Mouse (Mus musculus) regulatory T cell (primary cell): ENCODE measurements around the gene Pde4b.

Experiments
- in situ Hi-C: fragments of 300-600 bp; cut with MboI, MseI; formaldehyde crosslinking; loops from one replicate; pipeline ENCODE4 v1.15.1; 2025; ENCODE audit warnings: high pct_unique_total_duplicates

Pde4b gene

DNA sequence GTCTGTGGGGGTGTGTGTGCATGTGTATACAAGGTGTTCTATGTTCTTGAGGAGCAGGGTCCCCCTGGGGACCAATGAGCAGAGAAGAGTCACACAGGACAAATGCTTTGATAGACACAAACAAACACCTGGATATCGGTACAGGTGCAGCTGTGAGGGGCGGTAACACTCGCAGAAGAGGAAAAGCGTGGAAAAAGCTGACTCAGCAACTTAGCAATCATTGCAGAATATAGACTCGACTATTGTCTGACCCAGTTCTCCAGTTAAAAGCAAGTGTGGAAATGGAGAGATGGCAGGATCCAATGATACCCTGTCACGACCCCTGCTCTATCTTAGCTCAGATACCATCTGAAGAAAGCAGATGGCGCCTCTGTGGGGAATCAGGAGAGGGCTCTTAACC is 391.5 kb downstream of the Pde4b start:
- in situ Hi-C loops: no loop called here

DNA sequence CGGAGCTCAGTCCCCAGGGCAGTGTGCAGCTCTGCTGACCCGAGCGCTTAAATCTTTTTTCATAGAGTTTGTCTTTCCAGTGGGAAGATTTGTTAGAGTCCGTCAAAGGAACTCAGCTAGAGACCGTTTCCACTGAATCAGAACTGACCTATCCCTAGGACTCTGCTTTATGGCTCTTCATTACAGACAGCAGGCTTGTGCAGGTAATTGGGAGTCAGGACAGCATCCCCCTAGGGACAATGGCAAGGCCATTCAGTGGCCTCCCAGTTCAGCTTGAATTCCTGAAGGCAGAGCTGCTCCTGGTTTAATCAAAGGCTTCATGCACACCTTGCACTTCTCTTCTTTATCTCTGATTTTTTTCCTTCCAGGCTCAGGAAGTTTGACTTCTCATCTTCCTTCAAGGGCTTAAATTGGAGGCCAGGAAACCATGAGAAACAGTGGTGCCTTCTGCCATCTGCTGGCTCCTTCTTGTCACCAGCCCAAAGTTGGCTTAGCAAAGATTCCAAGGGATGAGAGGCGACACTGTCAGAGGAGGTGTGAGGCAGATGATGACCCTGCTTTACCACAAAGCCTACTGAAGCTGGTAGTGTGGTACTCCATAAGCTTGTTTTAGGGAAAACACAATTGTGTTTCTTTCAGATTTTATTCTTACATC is 393.6 kb downstream of the Pde4b start:
- in situ Hi-C loops: loop anchor here (5.0 kb wide), 1 partner anchor 254 kb away; no protein-coding TSS in a partner anchor

DNA sequence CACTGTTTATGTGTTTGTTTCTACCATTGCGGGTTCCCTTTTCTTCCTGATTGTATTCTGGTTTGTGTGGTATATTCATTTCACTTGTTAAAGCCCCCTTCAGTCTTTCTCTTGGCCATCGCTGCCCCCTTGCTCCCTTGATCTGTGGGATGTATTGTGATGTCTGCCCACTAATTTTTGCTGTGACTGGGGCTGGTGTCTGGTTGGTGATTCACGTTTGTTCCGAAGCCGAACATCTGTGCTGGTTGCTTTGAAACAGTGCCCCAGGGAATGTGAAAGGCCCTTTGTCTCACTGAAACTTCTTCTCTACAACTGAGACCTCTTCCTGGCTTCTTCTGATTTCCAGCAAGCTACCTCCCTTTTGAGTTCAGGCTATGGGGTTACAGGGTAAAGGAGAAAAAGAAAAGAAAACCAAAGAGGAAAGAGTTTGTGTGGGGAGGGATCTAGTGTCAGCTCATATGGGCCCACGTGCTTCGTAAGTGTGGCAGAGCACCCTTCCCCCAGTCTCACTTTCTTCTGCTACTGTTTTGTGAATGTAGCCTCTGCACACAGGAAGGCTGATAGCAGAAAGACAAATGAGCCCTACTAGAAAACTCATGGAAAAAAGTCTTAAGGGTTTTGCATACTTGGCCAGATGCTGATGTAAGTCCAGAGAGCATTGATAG is 396.1 kb downstream of the Pde4b start:
- in situ Hi-C loops: loop anchor here (5.0 kb wide), 1 partner anchor 256 kb away; no protein-coding TSS in a partner anchor

DNA sequence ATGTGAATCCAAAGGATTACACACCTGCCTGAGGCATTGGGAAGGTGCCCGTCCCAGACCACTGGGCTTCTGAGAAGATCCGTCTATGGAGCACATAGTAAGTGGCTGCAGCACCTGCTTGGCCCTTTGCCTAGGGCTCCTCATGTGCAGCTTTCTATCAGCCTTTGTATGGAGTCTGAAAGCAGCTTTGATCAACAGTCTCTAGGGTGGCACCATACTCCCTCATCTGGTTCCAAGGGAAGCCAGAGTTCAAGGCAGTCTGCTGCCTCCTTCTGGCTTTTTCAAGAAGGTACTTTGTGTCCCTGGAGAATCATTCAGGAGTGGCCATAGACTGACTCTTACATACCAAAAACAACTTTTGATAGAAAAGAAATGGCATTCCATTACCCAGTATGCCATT is 397.4 kb downstream of the Pde4b start:
- in situ Hi-C loops: loop anchor here (5.0 kb wide), 1 partner anchor 257 kb away; no protein-coding TSS in a partner anchor

DNA sequence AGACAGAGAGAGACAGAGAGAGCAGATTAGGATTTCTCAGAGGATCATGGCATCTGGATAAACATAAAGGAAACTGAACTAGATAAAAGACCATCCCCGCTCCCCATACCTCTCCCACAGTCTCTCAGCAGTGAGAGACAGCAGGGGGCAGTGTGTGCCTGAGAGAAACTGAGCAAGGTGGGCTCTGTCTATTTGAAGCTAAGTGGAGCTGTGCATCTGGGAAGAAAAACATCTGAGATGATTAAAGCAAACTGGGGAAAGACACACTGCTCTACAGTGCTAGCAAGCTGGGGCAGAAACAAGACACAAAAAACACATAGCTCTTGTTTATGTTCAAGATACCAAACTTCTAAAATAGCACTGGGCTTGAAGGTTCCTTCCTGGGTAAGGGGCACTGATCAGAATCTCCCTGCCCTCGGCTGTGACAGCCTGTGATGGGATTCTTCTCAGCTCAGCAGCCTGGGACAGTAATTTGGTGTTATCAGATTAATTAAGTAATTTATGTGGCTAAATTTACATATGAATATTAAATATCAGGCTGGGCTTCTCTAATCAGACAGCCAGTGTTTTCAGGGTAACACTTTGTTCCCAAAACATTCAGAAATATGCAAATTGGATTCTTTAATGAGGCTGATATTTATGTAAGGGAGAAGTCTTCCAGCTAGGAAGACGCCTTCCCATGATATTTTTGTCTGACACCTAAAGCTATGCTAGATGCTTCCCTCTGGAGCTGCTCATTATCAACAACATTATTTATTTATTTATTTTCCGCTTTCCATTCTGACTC is 399.0 kb downstream of the Pde4b start:
- in situ Hi-C loops: no loop called here

DNA sequence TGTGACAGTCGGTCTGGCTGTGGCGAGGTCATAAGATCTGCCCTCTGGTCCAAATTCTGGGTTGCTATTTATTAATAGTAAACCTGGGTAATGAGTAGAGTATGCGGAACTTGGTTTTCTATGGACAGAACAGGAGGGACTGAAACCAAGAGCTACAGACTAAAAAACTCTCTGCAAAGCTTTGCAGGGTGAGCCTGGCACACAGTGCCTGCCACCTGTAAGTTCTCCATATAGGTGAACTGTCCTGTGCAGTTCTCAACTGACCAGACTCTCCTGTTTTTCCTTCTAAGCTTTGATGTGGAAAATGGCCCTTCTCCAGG is 399.5 kb downstream of the Pde4b start:
- in situ Hi-C loops: no loop called here

DNA sequence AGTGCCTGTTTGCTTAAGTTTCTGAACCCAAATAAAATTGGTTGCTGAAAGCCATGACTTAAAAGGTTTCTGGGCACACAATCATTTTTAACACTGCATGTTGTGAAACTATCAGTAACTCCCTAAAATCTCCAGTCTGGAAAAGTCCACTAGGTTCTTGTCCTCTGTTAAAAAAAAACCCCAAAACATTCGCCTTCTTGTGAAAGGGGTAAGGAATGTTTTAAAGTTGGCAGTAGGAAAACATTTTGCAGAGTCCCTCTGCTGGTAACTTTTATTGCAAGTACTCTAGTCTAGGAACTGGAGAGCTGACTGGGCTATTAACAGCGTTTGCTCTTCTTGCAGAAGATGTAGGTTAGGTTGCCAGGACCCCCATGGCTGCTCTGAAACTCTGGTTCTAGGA is 400.7 kb downstream of the Pde4b start:
- in situ Hi-C loops: no loop called here

DNA sequence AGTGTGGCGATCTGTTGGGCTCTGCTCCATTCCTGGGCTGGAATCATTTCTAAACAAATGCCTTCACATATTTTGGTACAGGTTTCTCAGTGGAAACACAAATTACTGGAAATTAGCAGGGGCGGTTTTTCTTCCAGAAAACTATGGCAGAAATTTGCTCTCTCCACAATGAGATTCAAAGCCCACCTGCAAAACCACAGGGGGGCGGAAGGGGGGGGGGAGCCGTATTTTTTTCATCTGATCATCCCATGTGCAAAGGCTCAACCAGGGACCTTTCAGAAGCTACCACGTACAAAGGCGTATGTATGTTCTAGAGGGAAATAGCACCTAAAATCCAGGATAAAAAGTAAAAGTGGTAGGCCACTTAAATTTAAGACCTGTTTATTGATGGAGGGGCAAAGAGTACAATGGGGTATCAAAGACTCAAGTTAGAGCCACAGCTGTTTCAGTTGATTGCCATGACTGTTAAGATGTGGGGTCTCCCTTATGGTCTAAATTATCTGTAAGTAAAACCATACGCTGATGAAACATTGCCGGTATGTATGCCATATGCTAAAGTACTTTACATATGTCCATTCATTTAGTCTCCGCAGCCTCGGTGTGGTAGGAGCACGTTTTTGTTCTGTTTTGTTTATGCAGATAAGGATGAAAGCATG is 404.3 kb downstream of the Pde4b start:
- in situ Hi-C loops: loop anchor here (5.0 kb wide), 1 partner anchor 166 kb away; no protein-coding TSS in a partner anchor

DNA sequence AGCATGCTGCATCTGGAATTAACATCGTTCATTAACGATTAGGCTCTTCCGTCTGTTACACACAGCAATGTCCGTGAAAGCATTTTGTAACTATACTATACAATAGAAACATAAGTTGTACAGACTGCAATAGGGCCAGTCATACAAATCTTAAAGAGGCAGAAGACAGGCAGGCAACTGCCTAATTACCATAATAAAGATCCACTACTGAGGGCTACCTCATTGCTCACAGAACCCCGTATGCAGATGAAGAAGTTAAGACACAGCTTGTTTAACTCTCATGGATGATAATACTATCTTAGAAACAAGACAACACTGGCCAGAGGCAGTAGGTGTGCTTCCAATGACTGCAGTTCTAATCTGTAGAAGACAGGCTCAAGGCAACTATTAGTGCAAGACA is 405.6 kb downstream of the Pde4b start:
- in situ Hi-C loops: loop anchor here (5.0 kb wide), 1 partner anchor 164 kb away; no protein-coding TSS in a partner anchor

DNA sequence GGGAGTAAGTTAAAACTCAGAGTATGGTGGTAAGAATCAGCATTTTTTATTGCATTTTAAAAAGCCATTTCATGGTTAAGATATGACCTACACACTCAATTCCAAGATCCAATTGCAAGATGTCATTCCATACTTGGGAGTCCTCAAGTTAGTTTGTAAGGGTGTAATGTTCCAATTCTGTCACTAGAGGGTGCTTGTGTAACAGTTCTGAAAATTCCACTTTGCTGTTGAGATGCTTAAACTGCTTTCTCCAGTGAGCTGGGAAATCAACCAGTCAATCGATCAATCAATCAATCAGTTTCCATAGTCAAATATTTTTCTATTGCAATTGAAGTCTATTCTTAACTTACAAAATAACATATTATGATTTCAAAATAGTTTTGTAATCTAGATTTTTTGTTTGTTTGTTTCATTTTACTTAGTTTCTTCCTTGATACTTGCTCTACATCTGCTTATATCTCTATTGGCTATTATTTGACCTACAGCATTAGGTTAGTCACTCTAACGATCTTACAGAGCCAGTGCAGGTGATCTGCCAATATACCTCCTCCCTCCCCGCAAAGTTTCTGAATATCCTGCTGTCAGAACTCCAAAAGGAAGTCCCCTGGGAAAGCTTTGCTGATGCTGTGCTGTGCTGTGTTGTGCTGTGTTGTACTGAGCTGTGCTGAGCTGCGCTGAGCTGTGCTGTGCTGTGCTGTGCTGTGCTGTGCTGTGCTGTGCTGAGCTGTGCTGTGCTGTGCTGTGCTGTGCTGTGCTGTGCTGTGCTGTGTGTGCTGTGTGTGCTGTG is 406.2 kb downstream of the Pde4b start:
- in situ Hi-C loops: loop anchor here (5.0 kb wide), 1 partner anchor 164 kb away; no protein-coding TSS in a partner anchor

DNA sequence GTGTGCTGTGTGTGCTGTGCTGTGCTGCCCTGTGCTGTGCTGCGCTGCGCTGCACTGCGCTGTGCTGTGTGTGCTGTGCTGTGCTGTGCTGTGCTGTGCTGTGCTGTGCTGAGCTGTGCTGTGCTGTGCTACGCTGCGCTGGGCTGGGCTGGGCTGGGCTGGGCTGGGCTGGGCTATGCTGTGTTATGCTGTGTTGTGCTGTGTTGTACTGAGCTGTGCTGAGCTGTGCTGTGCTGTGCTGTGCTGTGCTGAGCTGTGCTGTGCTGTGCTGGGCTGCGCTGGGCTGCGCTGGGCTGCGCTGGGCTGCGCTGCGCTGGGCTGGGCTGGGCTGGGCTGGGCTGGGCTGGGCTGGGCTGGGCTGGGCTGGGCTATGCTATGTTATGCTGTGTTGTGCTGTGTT is 406.9 kb downstream of the Pde4b start:
- in situ Hi-C loops: loop anchor here (5.0 kb wide), 1 partner anchor 163 kb away; no protein-coding TSS in a partner anchor

DNA sequence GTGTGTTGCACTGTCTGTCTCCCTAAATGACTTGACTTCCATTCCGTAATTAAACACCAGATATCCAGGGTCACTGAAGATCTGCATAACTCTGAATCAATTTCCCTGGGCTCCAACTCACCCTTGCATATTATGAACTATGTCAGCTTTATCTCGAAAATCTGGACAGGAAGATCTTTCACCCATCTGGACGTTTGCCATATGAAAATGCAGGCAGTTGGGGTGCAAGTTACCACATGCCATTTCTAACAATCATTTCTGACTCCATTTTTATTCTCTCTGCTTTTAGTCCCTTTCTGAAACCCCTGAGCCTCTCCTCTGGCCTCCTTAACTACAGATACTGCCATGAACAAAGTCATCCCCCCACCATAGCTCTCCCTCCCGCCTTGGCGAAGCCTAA is 407.7 kb downstream of the Pde4b start:
- in situ Hi-C loops: no loop called here

DNA sequence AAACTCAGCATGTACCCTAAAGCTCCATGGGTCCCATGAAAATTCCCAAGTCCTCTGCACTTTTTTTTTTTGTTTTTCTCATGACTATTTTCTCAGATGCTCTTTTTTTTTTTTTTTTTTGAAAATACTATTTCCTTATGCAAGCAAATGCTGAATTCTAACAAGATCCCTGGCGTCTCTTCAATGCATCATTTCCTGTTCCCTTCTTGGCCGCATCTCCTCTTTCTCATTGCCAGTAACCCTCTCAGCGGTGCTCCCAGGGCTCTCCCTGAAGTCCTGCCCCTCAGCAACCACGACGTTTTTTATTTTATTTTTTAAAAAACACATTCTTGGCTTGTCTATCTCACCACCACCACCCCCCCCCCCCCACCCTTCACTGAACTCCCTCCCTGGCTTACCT is 408.1 kb downstream of the Pde4b start:
- in situ Hi-C loops: no loop called here

DNA sequence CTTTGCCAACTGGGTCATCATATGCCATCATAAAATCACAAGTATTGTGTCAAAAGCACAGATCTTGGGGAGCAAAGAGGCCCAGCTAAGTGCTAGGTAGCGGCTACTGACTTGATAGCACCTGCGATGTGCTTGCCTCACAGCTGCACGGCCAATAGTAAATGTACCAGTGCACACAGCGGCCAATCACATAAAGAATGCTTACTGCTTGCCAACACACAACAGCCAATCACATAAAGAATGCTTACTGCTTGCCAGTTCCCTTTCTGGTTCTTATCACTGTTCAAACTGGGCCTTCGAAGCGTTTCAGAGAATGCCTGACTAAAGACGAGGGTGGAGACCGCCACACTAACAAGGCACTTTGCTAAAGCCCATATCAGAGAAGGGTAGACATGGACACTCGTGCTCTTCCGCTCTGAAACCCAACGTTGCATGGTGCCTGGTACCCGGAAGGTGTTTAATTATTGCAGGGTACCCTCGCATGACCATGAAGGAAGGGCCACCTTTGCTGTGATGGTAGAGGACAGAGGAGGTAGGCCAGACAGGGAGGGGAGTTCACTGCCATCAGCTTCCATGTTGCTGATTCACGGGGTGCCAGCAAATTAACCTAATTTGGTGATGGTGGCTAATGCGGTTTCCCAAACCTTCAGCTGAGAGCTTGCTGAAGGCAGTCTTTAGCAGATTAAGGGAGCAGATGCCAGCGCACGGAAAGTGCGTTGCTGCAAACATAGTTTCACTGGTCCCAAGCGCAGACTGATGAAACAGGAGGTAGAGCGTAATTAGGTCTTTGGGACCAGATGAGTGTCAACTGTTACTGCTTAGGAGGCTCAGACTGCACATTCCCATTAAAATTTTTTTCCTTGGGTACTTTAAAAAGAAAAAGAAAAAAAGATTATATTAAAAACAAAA is 409.2 kb downstream of the Pde4b start:
- in situ Hi-C loops: no loop called here

DNA sequence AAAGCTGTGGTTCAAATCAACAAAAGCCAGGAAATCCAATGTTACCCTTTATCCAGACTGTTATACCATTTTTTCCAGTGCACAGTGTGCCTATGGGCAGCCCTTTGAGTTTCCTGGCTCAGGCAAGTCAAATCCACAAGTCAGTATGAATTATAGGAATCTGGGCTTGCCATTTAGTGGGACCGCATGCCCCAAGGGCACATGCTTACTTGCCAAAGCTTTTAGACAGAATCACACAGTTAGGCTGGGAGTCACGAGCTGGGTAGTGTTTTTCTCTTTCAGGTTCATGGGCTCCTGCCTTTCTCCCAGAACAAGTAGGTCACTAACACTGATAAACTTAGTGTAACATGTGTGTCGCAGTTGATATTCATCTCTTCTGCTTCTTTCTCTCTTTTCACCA is 409.9 kb downstream of the Pde4b start:
- in situ Hi-C loops: no loop called here

DNA sequence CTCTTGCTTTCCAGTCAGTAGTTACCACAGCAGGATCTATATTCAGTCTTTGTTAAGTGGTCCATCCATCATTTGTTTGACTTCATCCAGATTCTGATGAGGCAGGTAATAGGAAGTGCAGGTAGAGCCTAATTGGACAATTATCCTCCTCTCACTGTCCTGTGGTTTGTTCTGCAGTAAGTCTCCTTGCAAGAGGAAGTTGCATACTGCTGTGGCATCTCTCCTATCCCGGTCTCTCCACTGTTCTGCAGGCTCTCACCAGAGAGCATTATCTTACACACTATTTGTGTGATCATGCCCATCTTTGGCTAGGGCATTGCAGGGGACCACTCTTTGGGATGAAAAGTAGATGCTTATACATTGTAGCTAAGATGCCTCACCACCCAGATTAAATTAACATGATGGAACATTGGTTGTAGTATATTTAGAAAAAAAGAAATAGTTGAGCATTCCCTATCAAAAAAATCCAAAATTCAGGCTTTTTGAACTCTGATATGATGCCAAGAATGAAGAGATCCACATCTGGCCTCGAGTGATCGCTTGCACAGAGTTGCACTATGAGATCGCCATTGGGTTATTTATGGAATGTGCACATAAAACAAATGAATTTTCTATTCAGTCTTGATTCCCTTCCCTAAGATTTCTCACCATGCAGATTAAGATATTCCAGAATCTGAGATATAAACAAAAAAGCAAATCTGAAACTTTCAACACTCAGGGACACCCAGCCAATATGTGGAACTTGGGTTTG is 411.0 kb downstream of the Pde4b start:
- in situ Hi-C loops: no loop called here

DNA sequence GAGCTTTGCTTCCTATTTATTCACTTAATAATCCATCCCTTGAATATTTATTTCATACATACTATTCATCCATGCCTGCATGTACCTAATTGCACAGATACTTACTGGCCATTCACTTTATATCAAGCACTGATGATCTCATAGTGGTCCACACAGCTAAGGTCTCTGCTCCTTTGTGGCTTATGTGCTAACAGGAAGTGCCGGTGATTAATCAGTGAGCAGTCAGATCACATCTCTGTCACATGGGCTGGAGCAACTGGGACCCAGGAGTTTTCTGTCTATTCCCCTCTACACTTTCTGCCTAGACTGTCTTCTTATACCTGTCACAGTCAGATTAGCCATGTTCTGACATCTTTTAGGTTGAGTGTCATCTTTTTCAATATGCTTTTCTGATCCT is 411.6 kb downstream of the Pde4b start:
- in situ Hi-C loops: no loop called here

DNA sequence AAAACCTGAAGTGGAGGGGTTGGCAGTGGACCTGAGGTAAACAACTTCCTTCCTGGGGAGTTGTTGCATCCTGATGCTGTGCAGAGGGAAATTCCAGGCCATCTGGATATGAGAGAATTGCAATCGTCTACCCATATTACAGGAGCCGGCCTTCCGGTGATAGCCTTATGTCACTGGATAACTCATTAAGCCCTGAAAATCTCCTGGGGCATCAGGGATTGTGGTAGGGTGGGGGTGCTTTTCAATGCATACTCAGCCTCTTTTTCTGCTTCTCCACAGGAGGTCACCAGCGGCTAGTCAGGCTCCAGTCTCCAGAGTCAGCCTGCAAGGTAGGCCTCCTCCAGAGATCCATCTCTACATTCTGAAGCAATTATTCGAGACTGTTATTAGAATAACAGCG is 418.4 kb downstream of the Pde4b start:
- in situ Hi-C loops: loop anchor here (25.0 kb wide), 1 partner anchor 1293 kb away; no protein-coding TSS in a partner anchor
